Mouse (Mus musculus) lung, adult 2 months (tissue): ENCODE results near the gene Vmn1r227. TPM values are rescaled to one million over a fixed set of nuclear protein-coding genes. Genes with fewer than 3 reads are reported as not detected.

Experiments
- DNase-seq: peaks from one replicate; pipeline ENCODE4 v3.0.0; 2022
- H3K4me1 ChIP-seq: fragments of 200-500 bp; 2 replicates; pipeline ENCODE4 v1.6.1; 2011; ENCODE audit warnings: low read length; ENCODE audit not compliant: control insufficient read depth, insufficient read depth
- H3K4me3 ChIP-seq: fragments of 200-500 bp; replicated peaks from 2 replicates; pipeline ENCODE3; 2011; ENCODE audit warnings: low read depth, mild to moderate bottlenecking, control low read depth, low read length; ENCODE audit errors: extremely low read depth
- CTCF ChIP-seq: fragments of 200-500 bp; IDR thresholded peaks from 2 replicates; pipeline ENCODE4 v1.5.1; 2011; ENCODE audit warnings: mild to moderate bottlenecking, low read length, control low read depth; ENCODE audit not compliant: insufficient read depth
- POLR2A ChIP-seq: fragments of 200-500 bp; IDR thresholded peaks from 2 replicates; pipeline ENCODE4 v1.6.1; 2011; ENCODE audit warnings: low read depth, mild to moderate bottlenecking, control low read depth, low read length, borderline replicate concordance; ENCODE audit errors: extremely low read depth
- WGBS: fragments of 180-500 bp; shearing (Covaris S2); methylation state at CpG from one replicate; pipeline ENCODE4 v1.1.7; 2018; 5-methylcytosine and 5-hydroxymethylcytosine counted together
- polyA plus RNA-seq: library from polyadenylated mRNA; depleted of rRNA; stranded (reverse); fragments of >200 nt; gene quantifications from 2 replicates; pipeline ENCODE4 v1.2.3, GENCODE M21; 2012; rRNA removed

The Vmn1r227 gene
- not detected in 2 replicates for polyA plus RNA-seq

- Histone ChIP-seq H3K4me3 (no peak within 1 kb of the TSS), H3K4me1 (no peaks in the 10 kb centered on the region)
- TF ChIP-seq POLR2A (no peak), CTCF (no peak)
- DNase-seq: no peak
- 23% methylated on average over 1 of the region's 1 CpGs for WGBS
Observed at GRCm38 (mm10) chr17:20729543-20729942, at the start of gene Vmn1r227. TSS of gene Vmn1r227 (plus strand) at chr17:20729843.

GRCm38 (mm10) chr17:20682543-20682942 is 47.1 kb upstream of the Vmn1r227 start, which contains the start of gene Vmn1r226:
TSS of gene Vmn1r226 (plus strand) at chr17:20682843.
- TF ChIP-seq POLR2A (no peak), CTCF (no peak)
- Histone ChIP-seq H3K4me3 (no peak within 1 kb of the TSS), H3K4me1 (no peaks in the 10 kb centered on the region)
- DNase-seq: no peak

GRCm38 (mm10) chr17:20786057-20786456 is 56.4 kb downstream of the Vmn1r227 start, which contains the start of gene Vmn1r228:
TSS of gene Vmn1r228 (minus strand) at chr17:20786157.
- Histone ChIP-seq H3K4me3 (no peak within 1 kb of the TSS), H3K4me1 (no peaks in the 10 kb centered on the region)
- TF ChIP-seq CTCF (no peak), POLR2A (no peak)
- DNase-seq: no peak

Other genes starting within 250 kb of the Vmn1r227 start
- gene Vmn2r108, start 248.5 kb upstream of the Vmn1r227 start, polyA plus RNA-seq: not detected in 2 replicates
- not detected in 2 replicates for gene Vmn1r225, start 231.7 kb upstream of the Vmn1r227 start, polyA plus RNA-seq
- not detected in 2 replicates for gene Vmn2r109, start 165.1 kb upstream of the Vmn1r227 start, polyA plus RNA-seq
- not detected in 2 replicates for gene Vmn2r110, start 133.4 kb upstream of the Vmn1r227 start, polyA plus RNA-seq
- gene Fpr-rs3, start 105.0 kb upstream of the Vmn1r227 start, polyA plus RNA-seq: not detected in 2 replicates
- not detected in 2 replicates for gene Vmn1r226, start 47.0 kb upstream of the Vmn1r227 start, polyA plus RNA-seq
- not detected in 2 replicates for gene Vmn1r228, start 56.3 kb downstream of the Vmn1r227 start, polyA plus RNA-seq
- not detected in 2 replicates for gene Vmn1r229, start 81.7 kb downstream of the Vmn1r227 start, polyA plus RNA-seq
- gene Vmn1r230, start 110.6 kb downstream of the Vmn1r227 start, polyA plus RNA-seq: not detected in 2 replicates
- gene Vmn1r231, start 175.2 kb downstream of the Vmn1r227 start, polyA plus RNA-seq: not detected in 2 replicates
- not detected in 2 replicates for gene Vmn1r232, start 189.9 kb downstream of the Vmn1r227 start, polyA plus RNA-seq
- 146 and 208 TPM in 2 replicates for gene Ppp2r1a, start 215.5 kb downstream of the Vmn1r227 start, polyA plus RNA-seq